Mouse (Mus musculus): ENCODE data around the gene Olfr446. TPM values are rescaled to one million over a fixed set of nuclear protein-coding genes. Genes with fewer than 3 reads are reported as not detected.

Olfr446 gene
- total and polyA plus RNA-seq, 2 experiments from 2014 or later, result not detected

DNA sequence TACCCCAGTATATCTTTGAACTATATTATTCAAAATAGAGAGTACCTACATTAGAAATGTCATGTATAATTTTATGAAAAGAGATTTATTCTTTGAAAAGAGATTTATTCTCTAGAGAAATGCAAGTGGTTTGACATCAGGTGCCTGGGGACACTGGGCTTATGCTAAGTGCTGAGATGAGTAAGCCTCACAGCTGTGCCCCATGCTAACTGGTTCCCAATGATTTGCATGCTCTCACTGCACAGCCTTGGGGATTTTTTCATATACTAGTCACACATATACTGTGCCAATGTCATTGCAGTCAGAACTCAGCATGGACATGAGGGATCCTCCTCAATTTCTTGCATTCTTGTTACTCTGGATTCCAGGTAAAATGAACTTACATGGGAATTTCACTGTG, 59.2 kb downstream of the Olfr446 start:
- no peak overlapping the region for H3K27ac ChIP-seq (ENCODE audit: low read depth)
- H3K27me3 ChIP-seq (ENCODE audit: control insufficient read depth, insufficient read depth, low read length), result no peaks in the 10 kb centered on the region
- H3K4me3 ChIP-seq (ENCODE audit: low read depth, low read length), result no peak overlapping the region
- H3K9ac ChIP-seq (replicated peaks; ENCODE audit: low read depth, low read length), result no peak overlapping the region
- no peak overlapping the region for H3K4me2 ChIP-seq (ENCODE audit: low read depth, low read length)
- H3K4me1 ChIP-seq (ENCODE audit: control insufficient read depth, insufficient read depth), result no peaks in the 10 kb centered on the region
- DNase-seq (ENCODE audit: low spot score), result no peak
- no peak for ATAC-seq (ENCODE audit: insufficient read depth, low read depth)
- no peaks in the 10 kb centered on the region for H3K36me3 ChIP-seq (replicated peaks; ENCODE audit: control insufficient read depth, insufficient read depth, low read length)
- H3K9me3 ChIP-seq (replicated peaks; ENCODE audit: control insufficient read depth, low read length), result no peaks in the 10 kb centered on the region
- no peak for TF ChIP-seq EP300 (IDR thresholded peaks at IDR 0.05; ENCODE audit: low read depth)
- no peak for TF ChIP-seq CTCF (IDR thresholded peaks at IDR 0.05; ENCODE audit: low read depth)

Other genes starting within 250 kb of the Olfr446 start
- gene Tcaf1, start 211.3 kb upstream of the Olfr446 start, total RNA-seq (2014; rRNA removed; ENCODE audit: low replicate concordance), result 35.7 and 45.1 TPM in 2 replicates
- gene Tcaf1, start 211.3 kb upstream of the Olfr446 start, polyA plus RNA-seq (2015; fragmentation: Nextera tagmentation; extraction: Ambion mirVana), result 23.9 and 24.8 TPM in 2 replicates
- not detected in 2 replicates for gene Olfr453, start 182.0 kb upstream of the Olfr446 start, total RNA-seq (2014; rRNA removed; ENCODE audit: low replicate concordance)
- not detected in 2 replicates for gene Olfr453, start 182.0 kb upstream of the Olfr446 start, polyA plus RNA-seq (2015; fragmentation: Nextera tagmentation; extraction: Ambion mirVana)
- gene Olfr38, start 165.0 kb upstream of the Olfr446 start, total RNA-seq (2014; rRNA removed; ENCODE audit: low replicate concordance), result not detected in 2 replicates
- gene Olfr38, start 165.0 kb upstream of the Olfr446 start, polyA plus RNA-seq (2015; fragmentation: Nextera tagmentation; extraction: Ambion mirVana), result not detected in 2 replicates
- not detected in 2 replicates for gene Olfr452, start 136.3 kb upstream of the Olfr446 start, total RNA-seq (2014; rRNA removed; ENCODE audit: low replicate concordance)
- gene Olfr452, start 136.3 kb upstream of the Olfr446 start, polyA plus RNA-seq (2015; fragmentation: Nextera tagmentation; extraction: Ambion mirVana), result not detected in 2 replicates
- not detected in 2 replicates for gene Olfr450, start 109.4 kb upstream of the Olfr446 start, total RNA-seq (2014; rRNA removed; ENCODE audit: low replicate concordance)
- gene Olfr450, start 109.4 kb upstream of the Olfr446 start, polyA plus RNA-seq (2015; fragmentation: Nextera tagmentation; extraction: Ambion mirVana), result not detected in 2 replicates
- gene Olfr449, start 87.0 kb upstream of the Olfr446 start, total RNA-seq (2014; rRNA removed; ENCODE audit: low replicate concordance), result not detected in 2 replicates
- gene Olfr449, start 87.0 kb upstream of the Olfr446 start, polyA plus RNA-seq (2015; fragmentation: Nextera tagmentation; extraction: Ambion mirVana), result not detected in 2 replicates
- not detected in 2 replicates for gene Olfr448, start 30.9 kb upstream of the Olfr446 start, total RNA-seq (2014; rRNA removed; ENCODE audit: low replicate concordance)
- not detected in 2 replicates for gene Olfr448, start 30.9 kb upstream of the Olfr446 start, polyA plus RNA-seq (2015; fragmentation: Nextera tagmentation; extraction: Ambion mirVana)
- not detected in 2 replicates for gene Olfr447, start 12.5 kb upstream of the Olfr446 start, total RNA-seq (2014; rRNA removed; ENCODE audit: low replicate concordance)
- not detected in 2 replicates for gene Olfr447, start 12.5 kb upstream of the Olfr446 start, polyA plus RNA-seq (2015; fragmentation: Nextera tagmentation; extraction: Ambion mirVana)
- not detected in 2 replicates for gene Olfr444, start 27.7 kb downstream of the Olfr446 start, total RNA-seq (2014; rRNA removed; ENCODE audit: low replicate concordance)
- gene Olfr444, start 27.7 kb downstream of the Olfr446 start, polyA plus RNA-seq (2015; fragmentation: Nextera tagmentation; extraction: Ambion mirVana), result not detected in 2 replicates
- gene Olfr441, start 185.0 kb downstream of the Olfr446 start, total RNA-seq (2014; rRNA removed; ENCODE audit: low replicate concordance), result not detected in 2 replicates
- gene Olfr441, start 185.0 kb downstream of the Olfr446 start, polyA plus RNA-seq (2015; fragmentation: Nextera tagmentation; extraction: Ambion mirVana), result not detected in 2 replicates
- gene Olfr237-ps1, start 225.2 kb downstream of the Olfr446 start, total RNA-seq (2014; rRNA removed; ENCODE audit: low replicate concordance), result not detected in 2 replicates
- gene Olfr237-ps1, start 225.2 kb downstream of the Olfr446 start, polyA plus RNA-seq (2015; fragmentation: Nextera tagmentation; extraction: Ambion mirVana), result not detected in 2 replicates
- not detected in 2 replicates for gene Olfr437, start 241.9 kb downstream of the Olfr446 start, total RNA-seq (2014; rRNA removed; ENCODE audit: low replicate concordance)
- not detected in 2 replicates for gene Olfr437, start 241.9 kb downstream of the Olfr446 start, polyA plus RNA-seq (2015; fragmentation: Nextera tagmentation; extraction: Ambion mirVana)